Mouse (Mus musculus) lung, postnatal 0 days (tissue): Measurements from ENCODE around the gene Cracr2b.

Experiments
- CTCF ChIP-seq: IDR thresholded peaks from 2 replicates; pipeline ENCODE4 v1.5.1; 2016; ENCODE audit warnings: antibody characterized with exemption, mild to moderate bottlenecking
- EP300 ChIP-seq: IDR thresholded peaks from 2 replicates; pipeline ENCODE4 v1.6.1; 2016; ENCODE audit warnings: antibody characterized with exemption, mild to moderate bottlenecking, control low read depth

DNA sequence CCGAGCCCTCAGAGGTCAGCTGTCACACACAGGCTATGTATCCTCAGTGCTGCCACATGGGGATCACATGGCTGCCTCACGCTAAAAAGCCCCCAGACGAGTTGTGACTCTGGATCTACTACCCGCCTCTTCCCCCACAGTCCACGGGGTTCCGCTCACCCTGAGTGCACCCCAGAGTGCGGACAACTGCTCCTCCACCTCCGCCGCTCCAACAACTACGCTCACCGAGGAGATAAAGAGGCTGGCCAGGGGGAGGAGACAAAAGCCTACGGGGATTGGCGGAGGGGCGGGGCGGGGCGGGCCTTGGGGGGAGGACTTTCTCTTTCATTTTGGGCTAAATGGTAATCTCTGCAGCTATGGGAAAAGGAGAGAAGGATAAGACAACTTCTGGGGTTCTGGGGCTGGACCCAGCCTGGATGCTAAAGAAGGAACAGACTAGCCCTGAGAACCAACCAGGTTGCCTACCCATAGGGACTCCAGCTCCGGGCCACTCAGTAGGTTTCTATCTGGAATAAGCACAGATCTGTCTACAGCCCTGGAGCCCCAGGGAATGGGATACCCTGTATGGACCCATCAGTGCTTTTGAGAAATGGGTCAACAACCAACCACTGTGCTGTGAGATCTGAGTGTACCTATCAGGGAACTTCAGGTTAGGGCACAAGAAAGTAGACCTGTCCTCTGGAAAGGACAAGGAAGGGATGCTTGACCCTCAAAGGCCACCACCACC, 25.6 kb upstream of the Cracr2b start:
- TF ChIP-seq CTCF (no peak), EP300 (no peak)
